Mouse (Mus musculus): Measurements from ENCODE around the gene Slc25a48.

Gene Slc25a48

DNA sequence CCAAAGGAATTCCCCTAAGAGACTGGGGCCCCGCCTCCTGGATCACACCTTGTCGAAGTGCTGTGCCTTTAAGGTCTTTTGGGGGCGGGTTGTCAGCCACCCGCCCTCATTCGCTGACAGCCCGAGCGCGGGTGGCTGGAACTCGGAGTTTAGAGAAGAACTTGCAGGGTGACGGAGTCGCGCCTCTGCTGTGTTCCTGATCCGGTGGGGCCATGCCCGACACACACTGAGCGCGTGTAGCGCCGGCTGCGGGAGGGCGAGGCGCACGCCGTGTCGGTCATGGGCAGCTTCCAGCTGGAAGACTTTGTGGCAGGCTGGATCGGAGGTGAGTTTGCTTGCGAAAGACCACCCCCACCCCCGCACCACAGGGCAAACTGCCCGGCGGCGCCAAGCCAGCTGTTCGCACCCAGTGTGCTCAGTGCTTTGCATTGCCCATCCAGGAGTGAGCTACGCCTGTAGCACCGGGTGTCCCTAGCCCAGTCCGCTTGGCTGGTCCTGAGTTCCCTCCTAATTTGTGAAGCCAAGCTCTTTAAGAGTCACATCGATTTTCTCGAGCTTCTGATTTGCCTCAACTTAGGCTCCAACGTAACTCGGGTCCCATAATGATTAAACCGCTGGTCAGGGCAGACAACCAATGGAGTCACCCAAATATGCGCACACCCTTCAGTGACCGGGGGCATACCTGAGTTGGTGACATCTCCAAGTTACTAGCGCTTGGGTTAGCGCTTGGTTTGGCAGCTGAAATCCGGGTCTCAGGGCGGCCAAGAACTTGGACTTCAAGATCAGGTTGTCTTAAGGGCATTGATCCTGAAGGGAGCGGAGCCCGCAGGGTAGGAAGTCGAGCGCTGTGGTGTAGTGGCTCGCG lies at the start of gene Slc25a48:
Gene Slc25a48 (plus strand): TSS at position 145 of the 865 bp plus-strand sequence.
- no peak for DNase-seq (ENCODE audit: low read depth)

DNA sequence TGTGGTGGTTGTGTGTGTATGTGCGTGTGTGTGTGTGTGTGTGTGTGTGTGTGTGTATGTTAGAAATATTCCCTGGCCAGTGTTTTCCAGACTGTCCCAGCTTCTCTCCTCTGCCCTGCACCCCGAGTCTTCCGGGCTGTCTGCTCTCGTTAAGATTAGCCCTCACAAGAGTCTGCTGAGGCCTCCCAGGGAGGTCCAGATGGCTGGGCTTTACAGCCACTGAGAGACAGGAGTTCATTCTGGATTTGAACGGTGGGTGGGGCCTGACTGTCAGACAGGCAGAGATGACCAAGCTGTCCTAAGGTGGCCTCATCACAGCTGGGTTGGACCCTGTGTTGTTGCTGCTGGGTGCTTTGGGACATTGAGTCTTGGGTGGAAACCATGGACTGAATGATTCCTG lies 40.6 kb upstream of the Slc25a48 start:
- DNase-seq (ENCODE audit: low read depth): no peak

DNA sequence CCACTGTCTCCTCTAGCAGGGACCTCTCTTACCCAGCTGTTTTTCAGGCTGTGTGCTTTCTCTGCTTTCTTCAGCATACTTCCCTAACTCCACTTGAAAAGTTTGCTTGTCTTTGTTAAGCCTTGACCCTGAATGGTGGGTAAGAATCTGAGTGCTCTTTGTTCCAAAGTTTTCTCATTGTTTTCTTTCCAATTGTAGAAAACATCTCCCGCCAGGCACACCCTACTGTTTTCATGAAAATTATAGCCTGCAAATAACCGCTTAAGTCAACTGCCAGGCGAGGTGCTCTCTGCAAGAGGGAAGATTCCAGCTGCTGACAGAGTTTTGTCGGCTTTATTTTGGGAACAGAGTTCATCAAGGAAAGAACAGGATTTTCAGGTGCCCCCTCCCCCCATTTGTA lies 37.0 kb upstream of the Slc25a48 start:
- no peak for DNase-seq (ENCODE audit: low read depth)

DNA sequence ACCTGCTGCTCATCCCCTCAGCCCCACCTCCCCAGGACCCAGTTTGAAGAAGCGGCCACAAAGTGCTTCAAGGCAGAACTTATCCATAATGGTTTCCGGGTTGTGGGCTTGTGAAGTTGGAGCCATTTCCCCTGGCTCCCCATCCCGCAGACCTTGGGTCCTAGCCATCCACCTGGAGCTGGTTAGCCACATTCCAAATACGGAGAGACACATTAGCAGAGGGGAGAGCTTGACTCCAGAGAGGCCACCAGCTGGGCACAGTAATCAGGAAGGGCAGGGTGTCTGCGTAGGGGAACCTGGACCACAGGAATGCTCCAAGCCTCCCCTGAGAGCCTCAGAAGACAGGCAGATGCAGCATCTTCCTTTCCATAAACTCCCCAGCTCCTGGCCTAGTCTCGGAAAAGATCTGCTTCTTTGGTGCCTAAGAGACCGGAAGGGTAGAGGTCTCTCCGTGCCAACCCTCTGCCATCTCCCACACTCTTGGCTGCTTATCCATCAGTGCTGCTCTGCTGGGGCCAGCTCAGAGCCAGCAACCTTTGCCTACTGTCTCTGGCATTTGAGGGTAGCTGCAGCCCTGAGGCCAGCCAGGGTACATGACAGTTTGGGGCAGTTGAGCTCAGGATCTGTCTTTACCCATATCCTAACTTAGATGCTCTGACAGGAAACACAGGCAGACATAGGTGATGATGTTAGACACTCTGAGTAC lies 34.6 kb upstream of the Slc25a48 start:
- no peak for DNase-seq (ENCODE audit: low read depth)

DNA sequence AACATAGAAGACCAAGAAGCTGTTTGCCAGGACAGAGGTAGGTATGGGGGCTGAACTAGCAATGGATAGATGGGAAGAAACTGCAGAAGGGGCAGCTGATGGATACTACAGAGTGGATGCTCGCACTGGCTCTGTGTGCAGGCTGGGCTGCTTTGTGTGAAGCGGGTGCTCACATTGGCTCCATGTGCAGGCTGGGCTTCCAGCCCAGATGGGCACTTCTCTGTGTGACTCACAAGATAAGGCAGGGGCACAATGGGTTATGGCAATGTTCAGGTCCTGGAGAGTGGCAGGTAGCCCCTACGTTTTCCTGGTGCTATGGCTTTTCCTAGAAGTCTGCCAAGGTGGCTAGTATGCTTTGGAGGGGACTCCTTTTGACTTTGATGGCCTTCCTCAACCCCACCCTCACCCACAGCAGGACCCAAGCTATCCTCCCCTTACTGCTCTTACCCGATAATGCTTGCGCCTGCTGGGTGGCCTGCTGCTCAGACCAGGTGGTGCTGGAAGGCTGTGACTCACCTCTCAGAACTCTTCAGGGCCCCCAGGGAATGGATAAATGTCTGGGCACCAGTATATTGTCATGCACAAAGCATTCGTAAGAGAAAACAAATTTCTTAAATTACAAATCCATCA lies 33.5 kb upstream of the Slc25a48 start:
- DNase-seq (ENCODE audit: low read depth): no peak

DNA sequence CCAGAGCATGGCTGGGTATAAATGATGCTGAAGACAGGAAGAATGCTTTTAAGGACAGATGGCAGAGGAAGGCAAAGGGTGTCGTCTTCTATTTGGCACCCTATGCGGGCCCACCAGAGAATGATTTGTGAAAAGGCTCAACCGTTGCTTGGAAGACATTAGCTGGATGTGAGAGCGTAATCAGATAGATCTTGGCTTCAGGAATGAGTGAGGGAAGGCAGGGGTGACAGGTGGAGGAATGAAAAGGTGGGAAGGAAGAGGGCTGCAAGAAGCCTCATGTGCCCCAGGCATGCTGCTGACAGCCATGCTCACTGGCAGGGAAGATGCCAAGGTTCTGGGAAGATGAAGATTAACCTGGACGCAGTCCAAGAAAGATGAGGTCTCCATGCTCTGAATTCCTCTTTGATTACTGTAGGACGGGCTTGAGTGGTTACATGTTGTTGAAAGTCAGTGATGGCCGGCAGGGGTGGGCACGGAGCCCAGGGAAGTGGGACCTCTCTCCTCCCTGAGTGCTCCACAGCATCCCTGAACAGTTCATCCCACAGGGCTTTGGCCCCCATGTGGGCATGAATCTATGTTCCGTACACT lies 25.8 kb upstream of the Slc25a48 start:
- no peak for DNase-seq (ENCODE audit: low read depth)

DNA sequence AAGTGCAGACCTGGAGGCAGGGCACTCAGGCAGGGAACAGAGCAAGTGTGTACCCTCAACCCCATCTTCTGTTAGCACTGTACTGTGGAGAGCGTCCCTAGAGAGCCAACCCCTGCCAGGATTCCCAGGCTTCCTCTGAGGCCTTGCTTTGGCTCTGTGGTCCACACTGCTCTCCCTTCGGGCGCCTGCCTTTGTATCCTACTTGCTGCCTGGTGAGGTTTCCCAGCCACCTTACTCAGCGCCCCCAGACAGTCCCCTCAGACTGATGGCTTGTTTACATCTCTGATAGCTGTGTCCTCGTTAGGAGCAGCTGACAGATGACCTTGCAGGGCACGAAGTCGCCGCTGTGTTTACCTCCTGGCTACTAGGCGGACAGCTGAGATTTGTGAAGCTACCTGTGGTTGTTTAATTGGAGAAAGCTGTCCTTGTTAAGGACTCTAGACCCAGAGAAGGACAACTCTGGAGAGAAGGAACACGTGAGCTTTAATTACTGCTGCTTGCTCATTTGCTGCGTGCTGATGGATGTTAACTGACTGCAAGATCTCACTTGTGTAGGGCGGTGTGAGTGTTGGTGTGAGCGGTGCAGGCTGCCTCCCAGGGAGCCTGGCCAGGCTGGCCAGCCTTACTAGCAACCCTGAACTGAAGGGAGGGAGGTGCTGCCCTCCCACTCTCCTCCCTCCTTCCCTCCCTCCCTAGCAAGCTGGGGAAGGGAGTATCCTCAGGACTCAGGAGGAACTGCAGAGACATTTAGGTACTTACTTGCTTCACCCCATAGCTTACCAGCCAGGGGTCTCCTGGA lies 19.3 kb upstream of the Slc25a48 start:
- DNase-seq (ENCODE audit: low read depth): no peak

DNA sequence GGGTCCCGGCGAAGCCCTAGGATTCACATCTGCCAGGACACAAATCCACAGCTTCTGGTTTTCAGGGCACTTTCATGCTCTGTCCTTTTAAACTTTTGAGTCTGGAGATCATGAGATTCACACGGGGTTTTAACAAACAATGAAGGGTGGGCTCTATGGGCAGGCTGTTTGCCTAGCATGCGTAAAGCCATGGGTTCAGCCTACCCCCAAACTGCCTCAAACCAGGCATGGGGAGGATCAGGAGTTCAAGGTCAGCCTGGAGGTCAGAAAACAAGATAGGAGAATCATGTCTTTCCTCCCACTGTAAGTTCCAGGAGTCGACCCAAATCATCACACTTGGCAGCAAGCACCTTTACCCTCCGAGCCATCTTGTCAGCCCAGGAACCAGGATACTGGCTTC lies 18.6 kb upstream of the Slc25a48 start:
- no peak for DNase-seq (ENCODE audit: low read depth)

DNA sequence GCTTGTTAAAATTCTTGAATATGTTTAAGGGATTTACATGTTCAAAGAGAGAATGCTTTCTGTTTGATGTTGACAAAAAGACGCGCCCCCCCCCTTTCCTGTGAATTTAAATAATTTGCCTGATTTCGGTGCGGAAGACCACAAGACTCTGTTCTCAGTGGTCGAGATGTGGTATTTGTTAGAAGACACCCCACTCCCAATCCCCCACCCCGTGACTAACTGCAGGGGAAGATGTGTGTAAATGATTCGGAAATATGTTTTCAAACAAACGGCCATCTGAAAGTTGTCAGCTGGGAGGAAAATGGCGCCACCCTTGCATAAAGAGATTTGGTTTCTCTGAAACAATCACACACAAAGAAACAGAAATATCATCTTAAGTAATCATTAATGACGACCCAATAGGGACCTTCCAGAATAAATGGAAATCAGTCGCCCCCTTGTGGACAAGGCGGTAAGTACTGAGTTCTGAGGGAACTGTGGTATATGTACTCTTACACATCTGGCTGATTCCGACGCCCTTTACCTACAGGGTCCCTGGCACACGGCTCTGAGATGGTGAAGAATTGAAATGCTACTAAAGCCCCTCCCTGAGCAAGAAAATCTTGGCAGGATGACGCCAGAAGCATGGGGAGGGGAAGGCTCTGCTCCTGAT lies 16.0 kb upstream of the Slc25a48 start:
- DNase-seq (ENCODE audit: low read depth): peak; percentile 59

DNA sequence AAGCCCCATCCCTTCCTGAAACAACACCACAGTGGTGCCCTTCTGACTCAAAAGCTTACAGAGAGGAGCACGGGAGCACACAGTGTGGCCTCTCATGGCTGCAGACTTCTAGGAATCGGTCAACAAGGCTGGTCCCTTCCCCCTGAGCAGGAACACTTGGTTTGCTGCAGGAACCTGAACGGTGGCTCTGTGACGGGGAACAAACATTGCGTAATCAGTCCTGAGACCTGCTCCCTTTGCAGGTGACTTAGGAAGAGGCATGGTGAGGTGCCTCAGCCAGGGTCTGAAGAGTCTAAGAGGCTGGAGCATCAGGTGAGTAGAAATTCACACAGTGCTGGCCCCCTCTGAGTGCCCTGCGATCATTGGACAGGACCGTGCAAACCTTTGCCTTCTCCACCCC lies 12.2 kb upstream of the Slc25a48 start:
- no peak for DNase-seq (ENCODE audit: low read depth)

DNA sequence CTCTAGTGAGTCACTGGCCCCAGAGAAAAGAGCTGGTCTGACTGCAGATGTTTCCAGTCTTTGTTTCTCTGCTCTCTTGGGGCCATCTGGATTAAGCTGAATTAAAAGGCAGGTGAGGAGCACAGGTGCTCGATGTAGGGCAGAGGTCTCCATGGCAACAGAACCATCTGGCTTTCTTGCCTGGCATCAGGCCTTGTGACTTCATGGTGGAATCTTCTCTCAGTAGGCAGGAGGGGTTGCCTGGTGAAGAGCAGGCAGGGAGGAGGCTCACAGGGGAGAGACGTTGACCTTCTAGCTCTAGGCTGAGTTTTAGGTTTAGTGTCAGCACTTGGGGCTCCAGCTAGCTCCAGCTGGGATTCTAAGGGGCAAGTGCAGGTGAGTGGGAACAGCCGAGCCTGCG lies 11.8 kb upstream of the Slc25a48 start, which contains the start of gene Gm3045:
Gene Gm3045 (plus strand): TSS at position 230 of the 400 bp plus-strand sequence.
- DNase-seq (ENCODE audit: low read depth): no peak

DNA sequence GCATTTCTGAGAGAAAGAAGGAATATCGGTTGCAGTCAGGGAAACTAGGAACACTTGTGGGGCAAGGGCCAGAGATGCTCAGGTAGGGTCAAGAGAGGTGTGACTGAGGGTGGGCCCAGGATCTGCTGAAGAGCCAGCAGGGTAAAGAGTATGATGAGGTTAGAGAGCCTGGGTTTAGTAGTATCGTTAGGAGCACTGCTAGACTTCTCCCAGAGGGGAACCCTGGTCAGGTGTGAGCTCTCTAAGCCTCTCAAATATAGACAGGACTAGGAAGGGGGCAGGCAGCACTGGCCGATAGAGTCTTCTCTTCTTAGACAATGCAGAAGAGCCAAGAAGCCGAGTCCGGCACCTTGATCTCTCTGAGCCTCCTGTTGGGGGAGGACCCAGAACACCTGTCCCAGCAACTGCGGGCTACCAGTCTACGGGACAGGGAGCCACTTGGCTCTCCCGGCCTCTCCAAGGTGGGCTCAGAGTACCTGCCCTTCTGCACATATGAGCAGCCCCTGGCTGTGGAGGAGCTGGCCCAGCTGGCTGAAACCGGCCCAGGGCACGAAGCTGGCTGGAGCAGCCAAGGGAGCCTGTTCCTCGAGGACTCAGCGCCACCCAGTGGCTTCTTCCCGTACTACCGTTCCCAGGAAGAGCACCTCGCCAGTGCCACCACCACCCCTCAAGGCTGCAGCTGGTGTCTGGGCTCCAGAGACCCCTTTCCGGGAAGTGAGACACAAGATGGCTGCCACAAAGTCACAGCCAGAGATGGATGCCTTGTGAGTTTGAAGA lies 9.2 kb upstream of the Slc25a48 start:
- DNase-seq (ENCODE audit: low read depth): peak; percentile 42

DNA sequence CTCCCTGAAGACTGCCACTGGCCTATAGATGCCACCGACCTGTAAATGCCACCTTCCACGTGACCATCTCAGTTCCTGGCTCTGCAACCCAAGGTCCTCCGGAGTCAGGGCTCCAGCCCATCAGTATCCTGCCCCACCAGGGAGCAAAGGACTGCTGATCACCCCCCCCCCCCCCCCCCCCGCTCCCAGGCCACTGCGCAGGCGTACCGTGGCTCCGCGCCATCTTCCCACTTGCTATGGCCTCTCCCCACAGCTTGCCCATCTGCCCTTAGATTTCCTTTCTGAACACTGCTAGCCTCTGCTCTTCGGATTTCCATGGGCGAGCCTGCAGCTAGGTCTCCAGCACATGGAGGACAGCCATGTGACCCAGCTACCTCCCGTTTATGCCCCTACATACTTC lies 5.7 kb upstream of the Slc25a48 start:
- DNase-seq (ENCODE audit: low read depth): no peak

DNA sequence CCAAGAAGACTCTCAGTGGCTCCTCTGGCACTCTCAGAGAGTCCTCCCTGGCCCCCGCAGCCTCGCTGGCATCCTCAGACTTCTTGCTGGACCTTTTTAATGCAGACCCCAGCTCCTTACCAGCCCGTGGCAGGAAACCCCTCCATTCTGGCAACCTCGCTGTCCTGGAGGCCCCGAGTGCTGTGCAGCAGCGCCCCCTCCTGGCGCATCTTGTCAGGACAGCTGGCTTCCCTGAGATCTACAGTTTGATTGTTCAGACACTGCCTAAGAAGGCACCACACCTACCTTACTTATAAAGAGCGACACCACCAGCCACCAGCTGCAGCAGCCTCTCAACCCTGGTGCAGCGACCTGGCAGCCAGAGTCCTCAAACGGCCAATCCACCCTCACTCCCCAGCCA lies 4.7 kb upstream of the Slc25a48 start:
- DNase-seq (ENCODE audit: low read depth): peak; percentile 34

DNA sequence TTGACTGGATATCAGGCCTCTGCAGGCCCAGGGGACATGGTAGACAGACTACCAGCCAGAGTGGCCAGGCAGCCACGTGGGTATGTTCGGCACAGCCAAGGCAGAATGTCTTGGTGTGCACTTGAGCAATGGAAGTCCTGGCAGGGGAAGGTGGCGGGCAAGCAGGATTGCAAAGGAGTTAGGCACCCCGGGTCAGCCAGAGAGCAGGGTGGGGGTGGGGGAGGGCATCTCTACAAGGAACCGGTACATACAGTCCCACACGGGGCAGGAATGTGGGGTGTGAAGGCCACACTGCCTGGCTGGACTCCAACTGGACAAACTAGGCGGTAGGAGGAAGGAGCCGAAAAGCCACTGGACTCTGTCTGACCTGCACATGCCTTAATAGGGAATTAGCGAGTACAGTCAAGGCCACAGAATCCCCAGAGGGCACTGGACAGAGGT lies 3.8 kb upstream of the Slc25a48 start:
- DNase-seq (ENCODE audit: low read depth): no peak

DNA sequence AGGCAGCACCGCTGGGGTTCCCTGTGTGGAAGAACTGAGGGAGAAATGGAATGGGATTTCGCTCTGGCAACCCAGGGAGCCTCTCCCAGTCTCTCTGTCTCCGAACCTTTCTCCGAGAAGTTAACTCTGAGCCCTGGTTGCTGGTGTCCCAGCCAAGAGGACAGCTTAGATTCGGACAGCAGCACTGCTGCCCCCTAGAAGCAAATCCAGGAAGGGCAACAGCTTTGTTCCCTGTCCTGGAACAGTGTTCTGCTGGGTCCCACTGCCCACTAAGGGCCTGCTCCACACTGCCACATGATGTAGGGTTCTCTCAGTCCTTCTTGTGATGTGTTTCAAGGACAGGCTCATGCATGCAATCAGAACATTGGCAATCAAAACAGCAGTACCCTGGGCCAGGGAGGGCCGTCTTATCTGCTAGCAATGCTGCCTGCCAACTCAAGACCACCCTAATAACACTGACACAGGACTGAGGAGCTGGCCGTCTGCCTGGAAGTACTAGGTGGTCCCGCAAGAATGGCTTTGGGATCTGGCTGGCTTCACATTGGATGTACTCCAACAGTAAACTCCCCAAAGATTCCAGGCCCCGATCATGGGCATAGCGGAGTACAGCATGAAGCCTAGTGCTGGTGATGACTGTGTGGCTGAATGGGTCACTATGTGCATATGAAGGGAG lies 2.4 kb upstream of the Slc25a48 start:
- DNase-seq (ENCODE audit: low read depth): no peak

DNA sequence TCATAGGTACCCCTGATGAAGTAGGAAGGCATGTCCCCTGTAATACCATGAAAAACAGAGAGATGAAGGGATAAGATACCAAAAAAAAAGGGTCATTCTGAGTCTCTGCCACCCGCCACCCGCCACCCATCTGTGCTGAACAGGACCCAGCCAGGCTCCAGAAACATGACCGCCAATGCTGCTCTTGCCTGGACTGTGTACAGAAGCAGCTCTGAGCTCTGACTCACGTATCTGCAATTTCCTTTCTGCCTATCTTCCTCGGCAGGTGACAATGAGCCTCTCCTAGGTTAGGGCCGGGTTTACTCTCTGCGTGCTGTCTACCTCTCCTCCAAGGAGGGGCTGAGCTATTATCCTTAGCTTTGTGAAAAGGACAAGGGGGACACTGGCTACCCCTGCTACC lies 5.3 kb downstream of the Slc25a48 start:
- no peak for DNase-seq (ENCODE audit: low read depth)

DNA sequence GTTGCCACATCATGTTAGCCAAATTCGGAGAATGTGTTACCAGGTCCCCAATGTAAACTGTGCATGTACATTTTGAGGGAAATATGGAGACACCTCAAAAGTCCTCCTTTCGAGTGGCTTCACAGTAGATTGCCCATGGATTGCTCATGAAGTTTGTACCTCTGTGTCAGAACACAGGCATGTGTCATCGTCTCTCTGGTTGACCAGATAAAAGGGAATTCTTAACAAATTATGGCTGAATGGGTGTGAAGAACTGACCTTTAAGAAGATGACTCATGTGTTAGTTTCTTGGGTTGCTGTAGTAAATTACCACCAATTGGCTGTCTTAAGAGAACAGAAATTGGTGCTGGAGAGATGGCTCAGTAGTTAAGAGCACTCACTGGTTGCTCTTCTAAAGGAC lies 6.0 kb downstream of the Slc25a48 start:
- DNase-seq (ENCODE audit: low read depth): no peak

DNA sequence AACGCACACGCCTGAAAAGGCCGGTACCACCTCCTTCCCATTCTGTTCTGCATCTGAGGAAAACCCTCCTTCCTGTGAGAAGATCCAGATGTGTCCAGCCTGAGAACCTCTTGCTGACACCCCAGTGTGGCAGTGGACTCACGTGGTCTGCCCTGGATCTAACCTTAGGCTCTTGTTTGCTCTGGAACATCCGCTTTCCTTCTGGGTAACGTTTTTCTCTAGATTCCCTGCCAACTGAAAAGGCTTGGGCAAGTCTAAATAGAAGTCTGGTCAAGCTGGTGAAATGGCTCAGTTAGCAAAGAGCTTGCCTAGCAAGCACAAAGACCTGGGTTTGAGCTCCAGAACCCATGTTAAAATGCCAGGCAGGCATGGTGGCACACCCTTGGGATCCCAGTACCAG lies 6.8 kb downstream of the Slc25a48 start:
- DNase-seq (ENCODE audit: low read depth): no peak
